Mouse (Mus musculus) ES-Bruce4 (cell line): ENCODE measurements around the gene Bpgm.

ENCODE experiments used
- CTCF ChIP-seq: IDR thresholded peaks from one replicate; pipeline ENCODE4 v1.8.1; 2011; ENCODE audit warnings: low read depth, low read length
- EP300 ChIP-seq: IDR thresholded peaks from 2 replicates; pipeline ENCODE4 v1.6.1; 2011; ENCODE audit warnings: low read depth, low read length; ENCODE audit not compliant: insufficient read depth
- POLR2A ChIP-seq: IDR thresholded peaks from one replicate; pipeline ENCODE4 v1.8.1; 2011; ENCODE audit warnings: low read length; ENCODE audit not compliant: insufficient read depth

DNA sequence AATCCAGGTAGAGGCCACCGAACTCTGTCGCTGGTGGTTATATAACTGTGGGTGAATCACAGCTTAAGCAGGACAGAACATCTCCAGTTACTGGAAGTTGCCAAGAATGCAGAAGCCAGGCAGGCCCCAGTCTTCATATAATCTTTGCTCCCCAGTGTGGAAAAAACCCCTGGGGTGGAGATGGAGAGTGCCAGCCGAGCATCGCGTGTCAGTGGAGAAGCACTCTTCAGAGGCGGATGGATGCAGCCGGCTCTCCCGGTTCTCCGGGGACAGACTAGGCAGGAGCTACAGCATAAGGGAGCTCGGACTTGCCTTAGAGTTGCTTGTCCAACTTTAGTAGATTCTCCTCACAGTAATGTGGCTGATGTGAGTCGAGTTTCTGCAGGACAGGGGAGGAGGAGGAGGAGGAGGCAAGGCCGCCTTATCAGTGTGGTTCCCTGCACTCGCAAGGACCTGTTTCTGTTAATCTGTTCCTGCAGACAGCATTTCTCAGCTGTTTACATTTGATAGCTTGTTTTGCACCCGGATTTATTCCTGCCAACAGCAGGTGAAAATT, 10.1 kb downstream of the Bpgm start:
- TF ChIP-seq CTCF (no peak), POLR2A (no peak), EP300 (no peak)
